Mouse (Mus musculus) spleen, postnatal 14 days (tissue): ENCODE data around the gene Zbtb37.

ENCODE experiments used
- DNase-seq, 2 experiments: peaks; one replicate each; pipeline ENCODE4 v3.0.0; 2021 to 2022; ENCODE audit warnings: low spot score in 2 of 2

Gene Zbtb37

DNA sequence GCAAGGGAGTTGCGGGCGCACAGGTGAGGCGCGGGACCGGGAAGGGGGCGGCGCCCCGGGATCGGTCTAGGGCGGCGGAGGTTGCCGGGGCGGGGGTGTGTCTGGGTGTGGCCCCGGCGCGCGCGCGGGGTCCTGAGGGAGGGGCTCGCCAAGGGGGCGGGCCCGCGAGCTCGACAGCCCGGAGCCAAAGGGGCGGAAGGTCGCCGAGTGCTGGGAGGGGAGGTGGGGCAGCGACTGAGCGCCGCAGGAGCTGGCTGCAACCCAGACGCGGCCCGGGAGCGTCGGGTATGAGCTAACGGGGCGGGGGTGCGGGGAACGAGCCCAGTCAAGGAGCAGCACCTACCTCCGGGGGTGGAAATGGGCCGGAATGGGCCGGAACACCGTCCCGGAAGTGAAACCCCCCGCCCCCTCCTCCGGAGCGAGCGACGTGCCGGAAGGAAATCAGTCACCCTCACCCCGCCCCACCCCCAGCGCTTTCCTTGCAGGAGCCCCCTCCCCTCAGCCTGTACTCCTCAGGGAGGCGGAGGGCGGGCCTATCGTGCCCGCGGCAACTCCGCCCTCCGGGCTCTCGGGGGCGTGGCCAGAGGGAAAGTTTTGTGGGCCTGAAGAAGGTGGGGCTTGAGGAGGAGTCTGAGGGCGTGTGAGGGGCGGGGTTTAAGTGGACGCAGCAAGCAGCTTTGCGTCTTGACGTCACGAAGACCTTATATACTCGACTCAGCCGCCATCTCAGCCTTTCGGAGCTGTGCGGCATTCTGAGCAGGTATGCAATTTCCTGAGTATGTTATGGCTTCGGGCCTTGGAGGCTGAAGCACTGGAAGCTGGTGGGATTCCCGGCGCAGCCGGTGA is at the start of gene Zbtb37:
TSS of gene Zbtb37 (minus strand) at position 415 of the 846 bp plus-strand sequence.
- peak; percentile 98 for DNase-seq

DNA sequence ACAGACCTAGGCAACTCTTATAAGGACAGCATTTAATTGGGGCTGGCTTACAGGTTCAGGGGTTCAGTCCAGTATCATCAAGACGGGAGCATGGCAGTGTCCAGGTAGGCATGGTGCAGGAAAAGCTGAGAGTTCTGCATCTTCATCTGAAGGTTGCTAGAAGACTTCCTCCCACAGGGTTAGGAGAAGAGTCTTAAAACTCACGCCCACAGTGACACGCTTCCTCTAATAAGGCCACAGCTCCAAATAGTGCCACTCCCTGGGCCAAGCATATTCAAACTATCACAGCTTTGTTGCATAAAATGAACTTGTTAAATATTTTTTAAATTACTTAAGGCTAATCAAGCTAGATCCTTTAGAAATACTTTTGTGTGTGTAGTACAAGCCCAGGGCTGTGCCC is 42.6 kb upstream of the Zbtb37 start:
- DNase-seq, result no peak

DNA sequence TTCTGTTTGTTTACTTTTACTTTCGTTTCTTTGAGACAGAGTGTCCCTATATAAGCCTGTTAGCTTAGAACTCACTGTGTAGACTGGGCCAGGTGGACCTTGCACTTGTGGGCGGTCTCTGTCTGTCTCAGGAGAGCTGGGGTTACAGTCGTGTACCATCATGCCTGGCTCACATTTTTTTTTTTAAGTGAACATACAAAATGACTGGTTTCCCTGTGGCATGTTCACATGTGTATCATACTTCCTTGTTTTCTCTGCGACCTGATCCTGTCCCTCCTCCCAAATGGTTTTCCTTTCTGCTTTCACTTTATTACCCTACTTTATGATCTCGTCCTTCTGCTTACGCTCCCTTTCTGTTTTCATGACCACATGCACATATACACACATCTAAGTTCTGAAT is 41.6 kb upstream of the Zbtb37 start:
- no peak for DNase-seq

DNA sequence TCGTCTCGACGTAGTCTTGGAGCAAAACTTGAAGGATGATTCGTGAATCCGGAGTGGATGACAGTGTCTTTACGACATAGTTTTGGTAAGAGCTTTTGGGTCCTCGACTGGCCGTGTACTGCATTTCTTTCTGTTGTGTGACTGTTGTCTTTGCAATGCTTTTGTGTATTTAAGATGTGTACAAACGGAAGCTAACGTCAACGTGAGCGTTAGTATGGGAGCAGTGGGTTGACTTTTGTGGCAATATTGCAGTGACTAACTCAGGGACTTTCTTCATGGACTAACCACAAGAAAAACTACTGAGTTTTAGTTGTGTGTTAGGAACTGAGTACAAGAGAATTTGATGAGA is 36.6 kb upstream of the Zbtb37 start:
- no peak for DNase-seq

DNA sequence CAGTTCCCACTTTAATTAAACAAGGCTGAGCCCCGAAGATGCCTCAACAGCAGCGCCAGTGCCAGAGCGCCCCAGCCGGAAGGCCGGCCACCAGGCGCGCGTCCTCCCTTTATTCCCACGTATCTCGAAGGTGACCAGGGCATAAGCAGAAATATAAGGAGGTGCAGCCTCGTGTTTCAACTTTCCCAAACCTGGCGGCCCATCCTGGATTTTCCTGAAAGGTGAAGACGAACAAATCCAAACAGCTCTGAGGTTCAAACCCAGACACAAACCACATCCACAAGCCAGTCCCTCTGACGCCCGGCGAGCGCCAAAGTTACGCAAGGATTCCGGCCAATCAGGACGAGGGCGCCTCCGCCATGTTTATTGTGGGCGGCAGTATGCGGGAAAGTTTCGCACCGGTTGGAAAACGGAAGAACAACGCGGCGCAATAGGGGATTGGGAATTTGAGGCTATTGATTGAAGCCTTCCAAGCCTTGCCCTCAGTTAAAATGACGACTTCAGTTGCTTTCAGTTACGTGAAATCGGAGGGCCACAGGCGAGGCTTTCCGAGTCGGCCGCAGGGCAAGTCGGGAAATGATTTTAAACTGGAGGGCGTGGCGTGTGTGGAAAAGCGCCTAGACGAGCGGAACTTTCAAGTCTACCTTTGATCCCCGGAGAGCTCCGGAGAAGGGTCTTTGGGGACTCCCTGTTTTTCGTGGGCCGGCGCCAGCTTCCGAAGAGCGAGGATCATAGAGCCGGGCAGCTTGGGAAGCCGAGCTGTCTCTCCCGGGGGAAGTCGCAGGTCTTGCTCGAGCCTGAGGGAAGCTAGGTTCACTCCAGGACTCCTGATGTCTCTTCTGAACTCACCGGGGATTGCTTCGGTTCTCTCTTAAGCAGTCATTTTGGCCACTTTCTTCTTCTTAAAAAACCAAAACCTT is 36.0 kb upstream of the Zbtb37 start, which contains the start of the genes Dars2 and Cenpl:
TSS of gene Dars2 (minus strand) at position 307 of the 920 bp plus-strand sequence.
TSS of gene Cenpl (plus strand) at position 362 of the 920 bp plus-strand sequence.
- DNase-seq, result peak; percentile 84 to 87

DNA sequence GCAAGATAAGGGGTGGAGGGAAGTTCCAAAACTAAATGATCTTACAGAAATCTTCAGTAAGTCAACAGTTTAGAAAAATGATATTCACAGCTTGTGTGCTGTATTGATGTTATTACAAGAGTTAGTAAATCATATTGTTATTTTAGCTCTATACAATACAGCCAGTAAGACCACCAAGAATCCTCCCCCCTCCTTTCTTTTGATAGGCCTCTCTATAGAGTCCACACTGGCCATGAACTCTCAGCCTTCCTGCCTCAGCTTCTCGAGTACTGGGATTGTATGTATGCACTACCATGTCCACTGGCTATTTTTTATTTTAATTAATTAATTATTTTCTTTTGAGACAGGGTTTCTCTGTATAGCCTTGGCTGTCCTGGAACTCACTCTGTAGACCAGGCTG is 28.7 kb upstream of the Zbtb37 start:
- no peak for DNase-seq

DNA sequence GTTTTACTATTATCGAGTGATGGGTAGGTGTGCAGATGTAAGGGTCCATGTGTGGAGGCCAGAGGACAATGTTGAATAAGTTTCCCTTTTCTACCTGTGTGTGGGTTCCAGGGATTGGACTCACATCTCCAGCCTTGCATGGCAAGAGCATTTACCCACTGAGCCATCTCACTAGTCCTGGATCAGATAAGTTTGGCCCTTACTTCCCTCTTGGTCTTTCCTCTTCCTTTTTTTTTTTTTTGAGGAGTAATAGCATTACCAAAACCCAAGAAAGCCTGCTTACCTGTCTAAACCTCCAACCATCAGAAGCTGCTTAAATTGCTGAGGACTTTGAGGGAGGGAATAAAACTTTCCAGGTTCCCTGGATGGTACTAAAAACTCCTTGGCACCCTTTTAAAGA is 22.5 kb upstream of the Zbtb37 start:
- no peak for DNase-seq

DNA sequence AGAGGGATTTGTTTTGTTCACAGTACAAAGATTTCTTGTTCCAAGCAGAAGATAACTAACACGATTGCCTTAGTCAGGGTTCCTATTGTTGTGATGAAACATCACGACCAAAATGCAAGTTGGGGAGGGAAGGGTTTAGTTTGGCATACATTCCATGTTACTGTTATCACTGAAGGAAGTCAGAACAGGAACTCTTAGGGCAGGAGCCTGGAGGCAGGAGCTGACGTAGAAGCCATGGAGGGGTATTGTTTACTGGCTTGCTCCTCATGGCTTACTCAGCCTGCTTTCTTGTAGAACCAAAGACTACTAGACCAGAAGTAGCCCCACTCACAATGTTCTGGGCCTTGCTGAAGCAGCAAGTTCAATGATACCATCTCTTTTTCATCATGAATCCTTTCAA is 12.3 kb upstream of the Zbtb37 start:
- DNase-seq, result no peak

DNA sequence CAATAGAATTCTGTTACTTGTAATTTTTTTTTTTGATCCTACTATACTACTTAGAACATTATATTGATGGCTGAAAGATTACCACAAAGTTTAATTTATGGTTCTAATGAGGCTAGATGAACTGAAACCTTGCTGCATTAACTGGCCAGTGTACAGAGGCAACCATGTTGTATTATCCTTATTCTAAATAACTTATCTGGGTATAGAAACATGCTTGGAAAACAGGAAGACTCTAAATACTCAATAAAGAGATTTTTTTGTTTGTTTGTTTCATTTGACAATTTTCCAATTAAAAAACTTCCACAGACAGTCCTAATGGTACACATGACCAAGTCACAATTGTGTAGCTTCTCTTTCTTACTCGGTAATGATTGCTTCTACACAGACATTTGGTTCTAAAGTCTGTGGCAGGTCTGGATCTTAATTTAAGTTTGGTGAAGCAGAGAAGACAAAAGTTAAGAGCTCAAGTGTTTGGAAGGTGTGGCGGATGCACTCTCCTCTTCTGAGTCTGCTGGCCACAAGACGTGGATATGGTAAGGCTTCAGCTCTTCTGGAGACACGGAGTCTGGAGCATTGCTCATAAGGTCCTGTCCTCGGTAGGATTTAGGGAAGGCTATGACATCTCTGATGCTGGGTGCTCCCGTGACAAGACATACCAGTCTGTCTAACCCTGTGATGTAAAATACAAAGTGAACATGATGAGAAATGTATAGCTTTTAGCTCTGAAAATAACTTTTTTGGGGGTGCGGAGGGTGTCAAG is 6.8 kb upstream of the Zbtb37 start:
- DNase-seq, result no peak

DNA sequence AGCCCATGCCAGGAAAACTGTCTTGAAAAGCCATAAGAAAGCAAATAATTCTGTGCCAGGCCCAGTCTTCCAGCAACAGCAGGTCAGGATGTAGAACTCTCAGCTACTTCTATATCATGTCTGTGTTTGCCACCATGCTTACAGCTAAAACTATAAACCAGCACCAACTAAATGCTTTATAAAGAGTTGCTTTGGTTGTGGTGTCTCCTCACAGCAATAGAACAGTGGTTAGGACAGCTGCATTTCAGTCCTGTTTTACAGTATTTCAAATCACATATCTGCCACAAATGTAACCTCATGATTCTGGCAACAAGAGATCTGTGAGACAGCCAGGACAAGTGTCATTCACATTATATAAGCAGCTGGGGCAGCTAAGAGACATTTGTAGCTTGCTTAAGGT is 6.2 kb upstream of the Zbtb37 start:
- DNase-seq, result no peak

DNA sequence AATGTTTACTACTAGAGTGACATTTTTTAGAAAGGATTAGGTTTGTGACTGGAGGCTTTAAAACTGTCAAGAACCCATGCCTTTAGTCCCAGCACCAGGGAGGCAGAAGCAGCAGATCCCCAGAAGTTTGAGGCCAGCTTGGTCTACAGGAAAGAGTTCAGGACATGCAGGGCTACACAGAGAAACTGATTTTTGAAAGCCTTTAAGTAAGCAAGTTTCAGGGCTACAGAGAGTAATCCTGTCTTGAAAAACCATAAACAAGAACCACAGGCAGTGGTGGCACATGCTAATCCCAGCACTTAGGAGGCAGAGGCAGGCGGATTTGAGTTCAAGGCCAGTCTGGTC is 5.7 kb upstream of the Zbtb37 start:
- DNase-seq, result no peak

DNA sequence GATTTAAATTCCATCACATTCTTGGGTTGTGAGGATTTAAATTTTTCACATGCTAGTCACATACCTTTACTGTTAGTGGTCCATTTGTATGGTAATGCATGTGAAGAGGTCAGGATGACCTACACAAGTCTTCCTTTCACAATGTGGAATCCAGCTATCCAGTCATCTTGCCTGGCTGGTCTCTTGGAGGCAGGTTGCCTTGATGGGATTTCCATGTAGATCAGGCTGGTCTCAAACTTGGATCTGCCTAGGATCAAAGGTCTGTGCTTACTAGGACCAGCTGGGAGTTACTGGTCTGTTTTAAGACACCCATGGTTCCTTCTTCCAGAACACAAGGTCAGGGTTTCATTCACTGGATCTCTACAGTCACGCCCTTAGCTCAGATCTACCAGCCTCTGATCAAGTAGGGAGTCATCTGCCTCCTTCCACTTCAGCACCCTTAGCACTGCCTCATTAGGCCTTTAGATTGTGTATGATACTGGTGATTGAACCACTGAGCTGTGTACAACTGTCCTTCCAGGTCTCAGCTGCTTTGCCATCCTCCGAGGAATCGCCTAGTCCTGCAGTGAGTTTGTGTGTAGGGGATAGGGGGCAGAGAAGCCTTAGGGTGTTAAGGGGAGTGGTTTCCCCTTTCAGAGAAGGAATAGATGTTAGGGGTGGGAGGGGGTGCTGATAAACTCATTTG is 5.2 kb upstream of the Zbtb37 start:
- DNase-seq, result no peak

DNA sequence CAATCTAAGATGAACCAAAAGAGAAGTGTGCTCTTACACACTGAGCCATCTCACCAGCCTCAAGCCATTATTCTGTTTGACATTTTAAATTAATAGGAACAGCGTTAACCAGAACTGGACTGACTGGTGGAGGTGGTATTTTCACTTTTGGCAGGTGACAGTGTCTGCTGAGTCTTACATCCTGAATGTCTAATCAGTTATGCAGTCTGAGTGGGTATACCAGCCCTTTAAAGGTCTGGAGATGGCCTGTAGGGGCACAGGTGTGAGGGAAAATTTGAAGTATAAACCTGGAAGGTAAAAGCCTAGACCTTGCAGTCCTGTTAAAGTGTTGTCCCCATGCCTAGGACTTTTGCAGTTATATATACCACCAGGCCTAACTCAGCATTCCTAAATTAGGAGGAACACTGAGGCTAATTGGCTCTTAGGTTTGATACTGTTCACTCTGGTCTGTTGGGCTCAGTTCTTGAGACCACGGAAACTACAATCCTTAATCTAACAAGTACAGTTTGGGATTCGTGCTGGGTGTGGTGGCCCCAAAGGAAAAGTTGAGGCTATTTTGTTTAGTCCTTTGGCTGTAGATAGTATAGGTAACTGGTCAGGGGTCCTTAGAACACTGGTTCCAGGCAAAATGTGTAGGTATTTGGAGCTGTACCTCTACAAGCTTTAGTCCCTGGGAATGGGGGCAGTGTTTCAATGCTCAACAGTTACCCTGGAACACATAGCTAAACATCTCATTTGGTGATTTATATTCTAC is 4.5 kb upstream of the Zbtb37 start:
- no peak for DNase-seq

DNA sequence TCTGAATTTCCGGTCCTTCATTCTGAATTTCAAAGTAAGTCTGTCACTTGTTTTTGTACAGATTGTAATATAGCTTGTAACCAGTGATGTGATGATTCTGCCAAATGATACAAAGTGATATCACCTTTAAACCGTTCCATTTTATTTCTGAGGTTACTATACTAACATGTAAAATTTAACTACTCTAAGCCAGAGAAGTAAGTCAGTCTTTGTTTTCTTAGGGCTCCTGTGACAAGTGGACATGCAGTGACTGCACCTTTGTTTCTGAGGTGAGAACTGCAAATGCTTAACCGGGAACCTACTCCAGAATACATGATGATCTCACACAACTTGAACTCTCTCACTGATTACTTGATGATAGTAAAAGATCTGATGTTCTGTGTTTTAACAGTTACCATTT is 3.4 kb upstream of the Zbtb37 start:
- no peak for DNase-seq

DNA sequence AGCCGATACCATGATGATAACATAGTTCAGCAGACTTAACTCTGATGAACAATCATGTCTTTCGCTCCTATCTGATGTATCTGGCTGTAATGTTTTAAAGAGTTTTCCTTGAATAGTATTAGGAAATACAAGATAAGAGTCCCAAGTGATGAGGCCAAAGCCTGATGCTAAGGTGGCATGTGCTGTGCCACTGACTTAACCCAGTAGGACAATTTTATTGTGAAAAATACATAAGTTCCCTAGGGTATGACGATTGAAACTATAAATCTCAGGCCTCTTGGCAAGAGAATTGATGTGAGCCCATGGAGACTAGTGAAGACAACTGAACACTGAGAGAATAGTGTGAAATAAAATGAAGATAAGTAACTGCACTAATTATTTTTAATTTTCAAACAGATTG is 3.0 kb upstream of the Zbtb37 start:
- no peak for DNase-seq

DNA sequence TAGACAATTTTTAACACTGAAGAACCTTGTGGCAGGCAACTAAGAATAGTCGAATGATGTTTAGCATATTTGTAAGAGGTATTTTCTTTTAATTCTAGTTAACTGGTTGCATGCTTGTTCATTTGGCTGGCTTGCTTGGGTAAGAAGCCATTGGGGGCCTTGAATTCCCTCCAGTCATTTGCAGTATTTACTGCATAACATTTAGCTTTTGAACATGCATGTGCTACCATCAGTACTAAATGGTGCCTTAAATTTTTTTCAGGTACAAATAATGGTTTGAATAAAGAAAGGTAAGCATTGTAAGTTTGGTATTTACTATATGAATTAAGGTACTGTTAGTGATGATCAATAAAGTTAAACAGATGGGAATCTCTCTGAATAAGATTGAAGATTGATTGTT is 2.4 kb upstream of the Zbtb37 start:
- no peak for DNase-seq

DNA sequence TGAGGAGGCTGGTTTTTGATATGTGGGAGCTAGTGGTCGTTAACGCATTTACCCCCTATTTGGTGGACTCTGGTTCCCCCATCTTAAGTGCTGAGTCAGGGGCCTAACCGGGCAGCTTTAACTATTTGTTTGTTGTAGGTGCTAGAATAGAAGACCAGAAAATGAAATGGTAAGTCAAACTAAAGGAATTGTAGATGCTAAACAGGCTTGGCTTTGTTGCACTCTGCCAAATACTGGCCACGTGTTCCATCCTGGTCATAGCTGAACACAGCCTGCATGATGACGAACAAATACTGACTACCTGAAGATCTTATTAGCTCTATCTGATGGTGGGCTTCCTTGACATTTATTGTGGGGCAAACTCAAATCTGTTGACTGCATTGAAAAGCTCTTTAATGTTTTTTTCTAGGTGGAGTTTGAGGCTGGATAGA is 1.8 kb upstream of the Zbtb37 start:
- no peak for DNase-seq

DNA sequence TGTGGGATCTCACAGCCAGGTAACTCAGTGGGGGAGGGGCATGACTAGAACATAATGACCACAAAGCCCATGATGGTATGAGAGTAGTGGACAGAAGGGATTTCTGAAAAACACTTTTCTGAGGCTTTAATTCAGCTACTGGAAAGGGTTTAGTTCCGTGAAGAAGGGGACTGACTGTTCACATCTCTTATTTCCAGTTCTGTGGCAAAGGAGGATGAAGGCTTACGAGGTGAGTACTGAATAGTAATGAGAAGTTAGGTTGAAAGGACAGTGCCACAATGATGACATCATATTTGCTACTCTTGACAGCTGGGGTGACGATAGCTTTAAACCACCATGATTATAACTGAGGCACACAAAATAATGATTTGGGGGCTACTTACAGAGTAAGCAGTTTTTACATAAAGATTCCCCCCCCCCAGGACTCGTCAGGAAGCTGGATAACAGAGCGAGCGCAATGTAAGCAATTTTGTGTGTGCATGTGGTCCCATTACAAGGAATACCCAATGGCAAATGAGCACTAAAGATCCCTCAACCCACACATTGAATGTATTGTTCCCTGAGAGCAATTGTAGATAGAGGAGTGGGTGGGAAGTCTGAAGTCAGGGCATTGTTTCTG is 1.2 kb upstream of the Zbtb37 start:
- DNase-seq, result no peak

DNA sequence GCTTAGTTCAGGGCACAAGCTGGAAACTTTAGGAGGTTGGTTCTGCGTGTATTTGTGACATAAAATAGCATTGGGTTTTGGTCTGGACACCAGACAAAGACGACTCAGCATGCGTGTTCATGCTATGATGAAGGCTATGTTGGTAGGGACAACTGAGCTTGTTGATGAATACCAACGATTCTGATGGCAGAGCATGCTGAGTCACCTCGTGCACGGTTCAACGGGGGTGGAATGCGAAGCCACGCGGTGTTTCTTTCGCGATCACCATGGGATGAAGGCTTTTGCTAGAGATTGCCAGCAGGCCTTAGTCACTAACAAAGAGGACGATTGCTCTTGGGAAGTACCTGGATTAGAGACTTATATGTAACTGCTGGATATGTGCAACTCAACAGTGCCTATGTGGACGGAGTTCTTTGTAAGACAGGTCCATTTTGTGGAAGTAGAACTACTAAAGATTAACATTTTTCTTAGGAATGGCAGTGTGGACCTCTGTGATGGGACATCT is 684 bp upstream of the Zbtb37 start:
- peak in 1 of 2 experiments; percentile 45 for DNase-seq

DNA sequence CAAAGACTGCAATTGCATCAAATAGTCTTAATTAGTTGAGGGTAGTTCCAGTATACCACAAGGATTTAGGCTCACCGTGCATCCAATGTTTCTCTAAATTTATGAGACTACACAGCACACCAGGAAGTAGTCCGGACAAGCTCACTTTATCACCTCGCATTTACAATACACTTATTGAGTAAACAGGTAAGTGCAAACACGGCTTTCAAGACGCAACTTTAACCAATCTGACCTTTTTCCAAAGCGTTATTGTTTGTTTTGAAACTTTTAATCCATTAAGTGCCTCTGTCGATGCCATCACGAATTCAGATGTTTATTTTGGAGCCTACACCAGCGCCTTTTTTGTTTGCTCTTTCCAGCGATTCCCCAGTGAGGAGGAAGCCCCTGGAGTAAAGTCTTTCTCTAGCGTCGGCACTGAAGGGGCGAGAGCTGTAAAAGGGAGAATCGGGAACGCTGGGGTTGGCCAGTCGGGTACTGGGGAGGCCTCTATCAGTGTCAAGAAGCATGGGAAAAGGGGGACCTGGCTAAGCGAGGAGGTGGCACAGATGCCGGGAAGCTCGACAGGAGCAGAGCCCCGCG is 704 bp downstream of the Zbtb37 start:
- no peak for DNase-seq
